Mouse (Mus musculus): Measurements from ENCODE around the gene Znfx1.

Znfx1 gene

DNA sequence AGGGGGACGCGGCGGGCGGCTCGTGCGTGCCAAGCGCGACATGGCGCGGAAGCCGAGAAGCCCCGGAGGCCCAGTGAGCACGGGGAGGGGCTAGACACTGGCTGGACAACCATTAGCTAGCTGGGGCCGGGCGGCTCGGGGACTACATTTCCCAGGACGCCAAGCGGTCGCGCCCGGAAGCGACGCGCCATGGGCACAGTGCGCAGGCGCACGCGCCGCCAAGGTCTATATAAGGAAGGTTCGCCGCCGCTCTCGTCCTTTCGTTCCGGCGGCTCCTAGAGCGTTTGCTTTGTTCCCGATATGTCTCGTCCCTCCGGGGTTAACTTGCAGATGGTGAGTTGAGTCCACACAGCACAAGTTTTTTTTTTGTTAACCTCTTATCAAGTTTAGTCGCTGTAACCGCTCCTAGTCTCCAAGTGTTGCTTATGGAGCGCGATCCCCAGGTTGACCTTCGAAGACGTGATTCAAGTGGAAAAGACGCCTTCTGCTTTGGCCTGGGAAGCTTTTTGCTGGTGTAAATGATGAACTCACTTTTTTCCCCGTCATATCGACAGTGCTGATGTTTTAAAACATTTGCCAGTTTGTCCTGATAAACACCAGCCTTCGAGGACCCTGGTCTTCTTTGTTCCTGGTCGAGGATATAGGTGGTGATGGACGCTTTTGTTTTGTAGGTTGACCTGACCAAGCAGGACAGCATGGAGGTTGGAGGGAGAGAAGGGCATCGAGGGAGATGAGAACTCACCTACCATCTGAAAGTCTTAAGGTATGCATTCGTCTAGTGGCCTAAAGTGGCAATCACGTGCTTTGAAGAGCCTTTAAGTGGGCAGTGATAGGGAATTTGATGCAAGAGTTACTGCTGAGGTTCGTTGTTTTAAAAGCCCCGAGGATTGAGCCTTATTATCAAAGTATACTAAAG is at the start of gene Znfx1:
TSS of gene Znfx1 (minus strand) at position 51 of the 916 bp plus-strand sequence.
- ATAC-seq (ENCODE audit: low TSS enrichment) = peak; percentile 77

DNA sequence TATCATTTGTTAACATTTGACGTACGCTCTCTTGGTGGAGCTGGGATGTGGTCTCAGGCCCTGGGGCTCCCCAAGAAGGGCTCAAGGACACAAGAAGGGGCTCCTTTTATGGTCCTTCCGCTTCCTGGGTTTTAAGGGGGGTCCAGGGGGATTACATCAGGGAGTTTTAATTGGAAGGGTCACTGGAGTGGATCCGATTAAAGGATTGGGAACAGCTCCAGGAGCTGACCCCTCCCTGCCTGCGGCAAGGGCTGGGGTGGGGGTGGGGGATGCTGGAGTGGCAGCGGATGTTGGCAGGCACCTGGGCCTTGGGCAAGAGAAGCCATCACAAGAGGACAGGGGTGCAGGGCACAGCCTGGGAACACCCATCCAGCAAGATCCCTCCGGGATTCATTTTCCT is 49.4 kb upstream of the Znfx1 start:
- ATAC-seq (ENCODE audit: low TSS enrichment) = no peak

DNA sequence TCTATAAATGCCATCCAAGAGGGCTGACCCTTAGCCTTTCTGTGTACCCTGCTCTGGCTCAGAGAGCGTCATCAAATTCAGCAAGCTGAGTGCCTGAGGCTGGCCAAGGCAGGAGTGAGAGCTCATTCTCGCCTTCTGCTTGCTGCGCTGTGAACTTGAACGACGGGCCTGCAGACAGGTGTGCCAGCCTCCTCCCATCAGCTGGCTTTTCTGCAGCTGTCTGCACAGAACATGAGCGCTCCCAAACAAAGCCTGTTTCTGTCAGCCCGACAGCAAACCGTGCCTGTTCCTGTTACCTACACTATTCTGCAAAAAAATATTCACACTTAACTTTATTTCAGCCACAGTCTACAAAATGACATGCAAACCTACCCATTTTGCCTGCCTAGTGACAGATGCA is 46.7 kb upstream of the Znfx1 start:
- 0 out of 2 replicates have a peak, but pooled peaks have one; percentile 13 for ATAC-seq (ENCODE audit: low TSS enrichment)

DNA sequence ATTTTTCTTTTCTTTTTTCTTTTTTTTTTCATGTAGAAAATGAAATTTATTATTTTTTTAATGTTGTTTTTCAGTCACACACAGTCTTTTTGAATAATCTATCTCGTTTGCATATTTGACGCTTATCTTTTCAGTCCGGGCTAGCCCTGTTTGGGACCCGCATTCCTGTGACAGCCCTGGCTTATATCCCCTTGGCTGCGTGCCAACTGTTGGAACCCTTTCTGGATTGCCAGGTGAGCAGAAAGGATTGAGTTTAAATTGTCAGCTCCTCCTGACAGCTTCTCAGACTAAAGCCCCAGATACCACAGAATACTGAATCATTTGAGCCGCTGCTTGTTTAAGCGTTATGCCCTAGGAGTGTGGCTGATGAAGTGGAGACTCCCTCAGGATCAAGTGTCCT is 40.7 kb upstream of the Znfx1 start:
- no peak for ATAC-seq (ENCODE audit: low TSS enrichment)

DNA sequence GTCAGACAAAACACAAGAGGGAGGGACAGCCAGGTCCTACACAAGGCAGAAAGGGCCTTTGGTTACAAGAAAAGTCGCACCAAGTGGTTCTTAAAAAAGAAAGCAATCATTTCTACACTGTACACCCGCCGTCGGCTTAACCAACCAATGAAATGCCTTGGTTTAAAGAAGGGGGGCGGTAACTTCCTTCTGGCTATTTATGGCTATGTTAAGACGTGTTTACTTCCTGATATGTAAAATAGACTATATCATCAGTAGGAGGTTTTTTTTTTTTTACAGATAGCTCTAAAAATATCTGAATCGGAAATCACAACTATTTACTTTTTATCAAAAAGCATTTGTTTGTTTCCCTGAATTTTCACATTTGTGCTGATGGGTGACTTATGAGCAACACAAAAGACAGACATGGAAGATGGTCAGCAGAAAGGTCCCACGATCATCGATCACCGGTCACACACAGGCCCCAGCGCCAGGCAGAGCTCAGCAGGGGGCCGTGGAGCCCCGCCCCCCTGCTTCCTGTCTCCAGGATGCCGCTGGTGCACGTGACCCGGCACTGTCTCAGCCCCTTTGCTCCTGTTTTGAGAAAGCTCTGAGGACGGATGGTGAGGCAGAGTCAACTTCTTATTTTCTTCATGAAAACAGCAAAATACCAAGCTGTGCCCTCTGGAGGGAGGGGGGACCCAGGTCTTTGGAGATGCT is 39.1 kb upstream of the Znfx1 start:
- 0 out of 2 replicates have a peak, but pooled peaks have one; percentile 29 for ATAC-seq (ENCODE audit: low TSS enrichment)

DNA sequence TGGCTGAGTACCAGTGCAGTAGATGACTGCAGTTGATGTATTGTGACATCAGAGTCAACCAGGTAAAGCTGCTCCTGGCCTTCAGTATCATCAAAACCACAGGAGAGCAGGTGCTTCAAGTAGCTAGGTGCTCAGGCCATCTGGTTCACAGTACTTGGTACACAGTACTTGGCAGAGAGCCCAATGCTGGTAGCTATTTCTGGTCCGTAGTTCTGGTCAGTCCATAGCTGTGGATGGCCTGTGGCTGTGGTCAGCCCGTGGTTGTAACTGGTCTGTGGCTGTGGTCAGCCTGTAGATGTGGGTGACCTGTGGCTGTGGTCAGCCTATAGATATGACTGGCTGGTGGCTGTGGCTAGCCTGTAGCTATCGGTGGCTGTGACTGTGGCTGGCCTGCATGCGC is 31.9 kb upstream of the Znfx1 start:
- ATAC-seq (ENCODE audit: low TSS enrichment) = no peak

DNA sequence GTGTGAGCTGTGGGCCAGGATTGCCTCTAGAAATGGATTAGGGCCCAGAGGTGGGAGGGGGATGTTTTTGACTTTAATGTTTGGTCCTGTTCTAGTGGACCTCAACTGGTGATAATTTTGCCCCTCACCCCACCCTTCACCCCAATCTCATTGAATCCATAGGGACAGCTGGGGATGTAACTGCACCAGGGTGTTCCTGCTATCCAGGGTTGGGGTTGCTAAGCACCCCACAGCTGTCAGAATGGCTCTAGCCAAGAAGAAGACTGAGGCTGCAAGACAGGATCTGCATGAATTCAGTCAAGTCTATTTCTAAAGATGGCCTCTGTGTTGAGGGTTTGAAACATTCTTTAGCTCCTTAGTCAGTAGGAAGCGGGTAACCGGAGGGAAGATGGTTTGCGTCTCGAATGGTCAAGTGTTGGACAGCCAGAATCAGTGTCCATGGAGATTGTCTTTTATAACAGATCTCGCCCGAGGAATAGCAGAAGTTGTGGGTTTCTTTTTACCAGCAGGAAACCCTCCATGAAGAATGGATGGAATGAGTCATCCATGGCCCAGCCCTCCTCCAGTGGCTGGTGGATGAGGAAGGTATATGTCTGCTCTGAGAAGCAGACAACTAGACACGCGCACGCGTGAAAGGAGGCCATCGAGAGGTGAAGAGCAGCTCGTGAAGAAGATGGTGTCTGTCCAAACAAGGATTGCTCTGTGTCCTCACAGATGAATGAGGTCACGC is 30.5 kb upstream of the Znfx1 start:
- ATAC-seq (ENCODE audit: low TSS enrichment) = 0 out of 2 replicates have a peak, but pooled peaks have one; percentile 34

DNA sequence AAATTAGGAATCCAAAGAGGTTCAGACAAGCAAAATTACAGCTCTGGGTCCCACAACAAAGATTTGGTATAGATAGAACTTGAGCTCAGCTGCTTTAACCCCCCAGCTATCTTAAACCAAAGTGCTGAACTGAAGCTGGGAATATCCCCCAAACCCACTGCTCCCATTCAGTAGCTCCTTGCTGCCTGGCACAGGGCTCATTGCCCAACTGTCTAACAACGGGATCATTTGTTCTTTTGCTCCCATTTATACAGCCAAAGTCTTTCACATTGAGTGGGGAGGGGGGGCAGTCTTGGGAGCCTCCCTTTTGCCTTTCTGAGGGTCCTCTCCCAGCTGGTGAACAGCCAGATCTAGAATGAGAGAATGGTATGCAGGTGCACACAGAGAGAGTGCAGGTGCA is 27.5 kb upstream of the Znfx1 start:
- no peak for ATAC-seq (ENCODE audit: low TSS enrichment)

DNA sequence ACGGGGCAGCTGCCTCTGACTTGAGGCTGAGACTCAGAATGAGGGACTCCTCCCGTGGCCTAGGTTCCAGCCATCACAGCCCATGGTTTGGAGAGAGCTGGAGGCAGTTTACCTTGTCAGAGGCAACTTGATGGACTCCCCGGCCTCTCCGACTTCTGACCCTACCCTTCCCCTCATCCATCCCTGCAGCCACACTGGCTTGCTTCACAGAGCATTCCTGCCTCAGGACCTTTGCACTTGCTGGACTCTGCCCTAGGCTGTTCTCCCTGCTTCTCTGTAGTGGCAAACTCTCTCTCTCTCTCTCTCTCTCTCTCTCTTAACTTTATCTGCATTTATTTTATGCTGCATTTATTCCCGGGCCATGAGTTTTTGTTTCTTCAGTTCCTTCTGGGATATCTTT is 24.0 kb upstream of the Znfx1 start:
- ATAC-seq (ENCODE audit: low TSS enrichment) = no peak

DNA sequence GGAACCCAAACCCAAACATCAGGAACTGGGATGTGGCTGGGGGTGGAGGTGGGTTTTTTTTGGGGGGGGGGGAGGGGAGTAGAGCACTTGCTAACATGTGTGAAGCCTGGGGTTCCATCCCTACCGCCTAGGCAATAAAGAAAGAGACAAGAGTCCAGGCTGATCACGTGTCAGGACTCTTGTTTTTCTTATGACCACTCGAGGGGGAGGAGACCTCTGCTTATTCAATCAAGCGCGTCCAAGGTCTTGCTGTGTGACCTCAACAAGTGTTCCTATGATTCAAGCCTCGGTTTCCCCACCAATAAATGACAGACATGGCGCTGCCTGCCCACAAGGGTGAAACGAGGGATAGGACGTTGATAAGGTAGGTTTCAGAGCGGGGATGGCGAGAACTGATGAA is 23.3 kb upstream of the Znfx1 start:
- no peak for ATAC-seq (ENCODE audit: low TSS enrichment)

DNA sequence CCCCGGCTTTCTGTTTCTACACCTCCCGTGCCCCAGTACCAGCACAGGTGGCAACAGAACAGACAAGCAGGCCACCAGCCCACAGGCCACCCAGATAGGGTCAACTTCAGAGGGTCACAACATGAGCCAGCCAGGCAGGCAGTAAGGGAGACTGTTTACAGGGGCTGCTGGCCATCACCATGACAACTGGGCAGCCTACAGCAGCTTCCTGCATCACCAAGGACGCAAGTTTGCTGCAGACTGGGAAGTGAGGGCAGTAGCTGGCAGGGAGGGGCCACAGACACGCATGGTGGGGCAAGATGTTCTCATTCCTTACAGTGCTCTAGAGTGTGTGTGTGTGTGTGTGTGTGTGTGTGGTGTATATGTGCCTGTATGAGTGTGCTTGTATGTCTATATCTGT is 18.8 kb upstream of the Znfx1 start:
- no peak for ATAC-seq (ENCODE audit: low TSS enrichment)

DNA sequence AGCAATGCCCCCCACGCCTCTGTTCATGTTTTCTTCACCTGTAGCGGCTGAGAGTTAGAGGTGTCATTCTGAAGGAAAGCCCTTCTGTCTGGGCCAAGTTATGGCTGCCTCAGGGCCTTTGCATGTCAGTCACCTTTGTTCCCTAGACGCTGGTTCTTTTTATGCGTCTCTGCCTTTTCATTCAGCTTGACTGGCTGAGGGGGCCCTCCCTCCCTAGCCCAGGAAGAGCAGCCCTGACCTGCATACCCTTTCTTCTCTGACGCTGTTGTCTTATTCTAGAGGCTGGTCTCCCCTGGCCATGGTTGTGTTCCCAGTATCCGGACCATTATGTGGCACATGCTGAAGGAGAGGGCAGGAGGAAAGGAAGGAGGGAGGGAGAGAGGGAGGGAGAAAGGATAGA is 18.3 kb upstream of the Znfx1 start:
- ATAC-seq (ENCODE audit: low TSS enrichment) = no peak

DNA sequence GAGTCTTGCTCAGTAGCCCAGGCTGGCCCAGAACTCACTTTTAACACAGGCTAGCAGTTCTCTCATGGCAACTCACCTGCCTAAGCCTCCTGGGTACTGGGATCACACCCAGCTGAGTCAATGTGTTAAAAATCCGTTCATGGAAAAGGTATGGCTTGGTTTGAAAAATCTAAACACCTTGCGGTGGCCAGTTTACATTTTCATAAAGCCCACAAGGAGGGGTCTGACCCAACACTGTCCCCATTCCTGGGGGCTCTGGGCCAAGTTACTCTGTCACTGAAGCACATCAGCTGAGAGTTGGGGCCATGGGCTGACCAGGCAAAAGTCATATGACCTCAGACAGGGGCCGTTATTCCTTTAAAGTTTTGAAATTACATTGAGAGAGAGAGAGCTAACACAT is 17.6 kb upstream of the Znfx1 start:
- ATAC-seq (ENCODE audit: low TSS enrichment) = no peak

DNA sequence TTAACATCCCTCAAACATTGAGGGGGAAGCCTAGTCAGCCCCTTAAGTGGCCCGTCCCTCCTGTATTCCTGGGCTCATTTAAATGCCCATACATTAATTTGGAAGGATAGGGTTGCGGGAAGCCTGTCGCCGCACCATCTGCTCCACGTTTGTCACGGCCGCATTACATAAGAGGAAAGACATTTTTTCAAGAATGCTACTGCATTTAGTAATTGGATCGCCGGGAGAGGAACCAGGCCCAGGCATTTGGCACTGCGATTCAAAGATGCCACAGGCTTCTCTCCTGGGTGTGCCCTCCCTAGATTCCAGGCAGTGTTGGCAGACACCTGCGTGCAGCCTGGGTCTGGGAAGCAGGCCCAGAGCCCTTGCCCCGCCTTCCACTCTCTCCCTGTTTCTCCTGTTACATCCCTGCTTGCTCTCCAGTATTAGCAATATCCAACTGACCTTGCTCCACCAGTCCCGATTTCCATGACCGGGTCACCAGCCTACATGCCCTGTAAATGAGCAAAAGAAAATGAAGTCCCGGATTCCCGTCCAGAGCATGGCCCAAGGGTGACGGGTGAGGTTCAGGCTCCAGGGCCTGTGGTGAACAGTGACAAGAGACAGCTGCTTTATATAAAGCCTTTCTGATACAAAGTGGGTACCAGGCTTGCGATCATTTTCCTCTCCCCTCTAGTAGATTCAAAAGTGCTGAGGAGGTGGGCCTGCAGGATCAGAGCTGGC is 16.9 kb upstream of the Znfx1 start:
- ATAC-seq (ENCODE audit: low TSS enrichment) = peak; percentile 84

DNA sequence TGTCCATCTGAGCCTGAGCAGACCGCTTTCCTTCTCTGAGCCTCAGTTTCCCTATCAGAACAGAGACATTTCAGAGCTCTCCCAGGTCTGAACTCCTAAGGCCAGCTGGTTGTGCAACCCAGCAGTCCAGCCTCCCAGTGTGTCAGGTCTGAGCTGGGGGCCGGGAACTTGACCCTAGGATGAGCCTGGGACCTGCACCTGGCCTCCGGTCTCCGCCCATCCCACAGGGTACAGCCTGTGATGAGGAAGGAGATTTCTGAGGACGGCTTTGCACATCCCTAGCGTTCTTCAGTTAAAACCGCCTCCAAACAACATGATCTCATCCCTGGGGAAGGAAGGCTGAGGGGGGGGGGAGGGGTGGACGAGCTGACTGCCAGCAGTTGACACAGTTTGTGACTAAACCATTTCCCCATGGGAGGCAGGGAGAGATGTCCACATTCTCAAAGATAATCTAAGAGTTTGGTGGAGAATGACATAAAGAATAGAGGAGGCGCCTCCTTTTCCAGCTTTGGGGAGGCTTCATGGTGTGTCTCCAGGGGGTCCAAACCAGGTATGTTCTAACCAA is 16.2 kb upstream of the Znfx1 start:
- peak; percentile 73 for ATAC-seq (ENCODE audit: low TSS enrichment)

DNA sequence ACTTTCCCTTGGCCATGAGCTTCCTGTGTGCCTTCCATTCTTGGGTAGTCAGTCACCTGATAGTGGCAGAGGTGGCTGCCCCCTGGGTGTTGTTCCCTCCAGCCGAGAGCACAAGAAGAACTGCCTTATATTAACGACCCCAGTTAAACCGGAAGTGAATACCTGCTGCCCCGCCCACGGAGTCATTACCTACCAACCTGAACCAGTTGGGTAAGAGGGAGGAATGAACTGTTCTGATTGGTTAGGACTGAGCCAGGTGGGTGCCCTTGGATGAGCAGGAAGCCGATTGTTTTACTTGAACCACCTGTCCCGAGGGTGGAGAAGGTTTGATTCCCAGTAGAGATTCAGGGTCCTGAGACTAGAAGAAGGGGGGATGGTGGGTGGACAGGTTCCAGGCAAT is 15.7 kb upstream of the Znfx1 start:
- no peak for ATAC-seq (ENCODE audit: low TSS enrichment)

DNA sequence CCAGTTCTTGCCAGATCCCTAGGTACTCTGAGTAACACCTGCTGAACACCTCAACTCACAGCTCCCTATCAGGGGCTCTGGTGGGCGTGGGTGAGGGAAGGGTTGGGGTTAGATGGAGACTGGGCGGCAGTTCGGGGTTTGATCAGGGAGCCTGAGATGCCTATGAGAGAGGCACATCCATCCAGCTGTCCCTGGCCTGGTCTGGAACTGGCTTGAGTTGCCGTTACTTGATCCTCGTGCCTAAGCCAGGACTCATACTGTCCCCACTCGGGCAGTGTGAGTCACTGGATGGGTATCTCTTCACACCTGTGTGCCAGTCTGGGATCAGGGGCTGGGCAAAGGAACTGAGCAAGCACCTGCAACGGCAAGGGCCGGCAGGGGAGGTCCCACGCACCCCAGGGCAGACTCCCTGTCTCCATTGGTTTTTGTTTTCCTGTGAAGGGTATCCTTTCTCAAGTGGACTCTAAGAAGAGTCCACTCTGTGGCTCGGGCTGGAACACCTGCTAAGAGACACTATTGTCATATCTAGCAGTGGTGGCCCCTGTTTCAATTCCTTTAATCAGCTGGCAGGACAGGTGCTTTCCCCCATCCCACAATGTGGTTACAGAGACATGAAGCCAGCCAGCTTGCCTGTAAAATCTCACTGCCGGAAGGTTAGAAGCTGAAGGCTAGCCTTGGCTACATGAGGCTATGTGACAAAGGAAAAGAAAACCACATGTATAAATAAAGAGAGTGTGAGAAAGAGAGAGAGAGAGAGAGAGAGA is 14.6 kb upstream of the Znfx1 start:
- no peak for ATAC-seq (ENCODE audit: low TSS enrichment)

DNA sequence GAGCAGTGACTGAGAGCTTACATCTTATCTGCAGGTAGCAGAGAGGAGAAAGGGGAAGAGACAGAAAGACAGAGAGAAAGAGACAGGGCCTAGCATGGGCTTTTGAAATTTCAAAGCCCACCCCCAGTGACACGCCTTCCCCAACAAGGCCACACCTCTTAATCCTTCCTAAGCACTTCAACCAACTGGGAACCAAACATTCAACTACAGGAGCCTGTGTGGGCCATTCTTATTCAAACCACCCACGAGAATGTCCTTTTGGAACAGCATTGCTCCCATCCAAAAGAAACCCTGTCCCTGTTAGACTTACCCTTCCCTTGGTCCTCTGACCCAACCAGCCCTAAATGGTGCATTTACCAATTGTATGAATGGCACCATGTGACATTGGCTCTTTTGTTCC is 13.9 kb upstream of the Znfx1 start:
- no peak for ATAC-seq (ENCODE audit: low TSS enrichment)

DNA sequence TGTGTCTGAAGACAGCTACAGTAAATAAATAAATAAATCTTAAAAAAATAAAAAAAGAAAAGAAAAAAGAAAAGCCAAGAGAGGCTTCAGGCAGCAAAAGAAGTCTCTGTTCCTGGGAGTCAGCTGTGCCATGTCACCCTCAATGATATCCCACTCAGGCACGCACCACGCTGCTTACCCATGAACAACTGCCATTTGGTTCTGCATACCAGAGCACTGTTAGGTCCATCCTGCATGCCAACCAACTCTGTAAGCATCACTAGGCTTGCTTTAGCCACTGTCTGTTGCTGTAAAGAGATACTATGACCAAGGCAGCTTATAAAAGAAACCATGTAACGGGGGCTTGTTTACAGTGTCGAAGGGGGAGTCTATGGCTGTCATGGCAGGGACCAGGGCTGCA is 13.5 kb upstream of the Znfx1 start:
- no peak for ATAC-seq (ENCODE audit: low TSS enrichment)

DNA sequence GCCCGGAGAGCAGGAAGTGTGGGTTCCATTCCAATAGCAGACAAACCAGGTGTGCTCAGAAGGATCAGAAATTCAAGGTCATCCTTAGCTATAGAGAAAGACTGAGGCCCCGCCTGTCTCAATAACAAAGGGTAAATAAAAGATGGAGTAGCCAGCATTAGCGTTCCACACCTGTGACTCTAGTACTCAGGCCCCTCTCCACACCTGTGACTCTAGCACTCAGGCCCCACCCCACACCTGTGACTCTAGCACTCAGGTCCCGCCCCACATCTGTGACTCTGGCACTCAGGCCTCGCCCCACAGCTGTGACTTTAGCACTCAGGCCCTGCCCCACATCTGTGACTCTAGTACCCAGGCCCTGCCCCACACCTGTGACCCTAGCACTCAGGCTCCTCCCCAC is 11.8 kb upstream of the Znfx1 start:
- no peak for ATAC-seq (ENCODE audit: low TSS enrichment)
